Mouse (Mus musculus) forebrain, embryonic 13.5 days (tissue): ENCODE measurements at regions not wholly inside any gene's neighbourhood (a gene's known extent, or its start where the extent isn't known, plus 50 kb on each side); places are given as distances from the start of the nearest gene placed in this dataset.

Experiments
- ATAC-seq: fragments of 200-750 bp; cut with Nextera tagmentation; 2 replicates; pipeline ENCODE4 v1.8.0; 2017
- H3K27ac ChIP-seq: fragments of 300-500 bp; sonication (generic); 2 replicates; pipeline ENCODE4 v1.5.1; 2015; ENCODE audit warnings: inconsistent platforms, mild to moderate bottlenecking, moderate library complexity
- H3K27me3 ChIP-seq: fragments of 300-500 bp; sonication (generic); 2 replicates; pipeline ENCODE4 v1.6.1; 2015; ENCODE audit warnings: mild to moderate bottlenecking, inconsistent platforms
- H3K36me3 ChIP-seq: fragments of 300-500 bp; sonication (generic); 2 replicates; pipeline ENCODE4 v1.6.1; 2015; ENCODE audit warnings: mild to moderate bottlenecking, inconsistent platforms; ENCODE audit not compliant: poor library complexity, severe bottlenecking
- H3K4me1 ChIP-seq: fragments of 300-500 bp; sonication (generic); 2 replicates; pipeline ENCODE4 v1.6.1; 2015; ENCODE audit warnings: inconsistent platforms
- H3K4me2 ChIP-seq: fragments of 300-500 bp; sonication (generic); 2 replicates; pipeline ENCODE4 v1.6.1; 2015; ENCODE audit warnings: inconsistent platforms, mild to moderate bottlenecking, moderate library complexity
- H3K4me3 ChIP-seq: fragments of 300-500 bp; sonication (generic); 2 replicates; pipeline ENCODE4 v1.5.1; 2015; ENCODE audit warnings: mild to moderate bottlenecking, inconsistent platforms
- H3K9ac ChIP-seq: fragments of 300-500 bp; sonication (generic); 2 replicates; pipeline ENCODE4 v1.6.1; 2015; ENCODE audit warnings: mild to moderate bottlenecking, inconsistent platforms
- H3K9me3 ChIP-seq: fragments of 300-500 bp; sonication (generic); replicated peaks from 2 replicates; pipeline ENCODE4 v1.6.1; 2016; ENCODE audit warnings: inconsistent platforms
- WGBS: fragments of 180-500 bp; shearing (Covaris S2); methylation state at CpG from one replicate; pipeline ENCODE4 v1.1.7; 2015; 5-methylcytosine and 5-hydroxymethylcytosine counted together

GRCm38 (mm10) chr2:178598371-178598770 lies 168.0 kb downstream of the Cdh26 start:
- 96% methylated on average over 5 of the region's 5 CpGs for WGBS
- Histone ChIP-seq H3K36me3 (no peaks in the 10 kb centered on the region), H3K27me3 (no peaks in the 10 kb centered on the region), H3K9me3 (no peaks in the 10 kb centered on the region; the same call in 1 of the 2 replicates), H3K4me2 (no peak overlapping the region), H3K9ac (no peak overlapping the region), H3K4me3 (no peak overlapping the region), H3K27ac (no peak overlapping the region), H3K4me1 (peaks cover 39% of the 10 kb centered on the region)
- ATAC-seq, result no peak

- Histone ChIP-seq H3K36me3 (no peaks in the 10 kb centered on the region), H3K4me2 (no peak overlapping the region), H3K27ac (no peak overlapping the region), H3K9ac (no peak overlapping the region), H3K4me1 (peaks cover 36% of the 10 kb centered on the region), H3K27me3 (no peaks in the 10 kb centered on the region), H3K9me3 (no peaks in the 10 kb centered on the region; the same call in 1 of the 2 replicates), H3K4me3 (no peak overlapping the region)
- no peak for ATAC-seq
- WGBS, result 71% methylated on average over 3 of the region's 3 CpGs
Observed at GRCm38 (mm10) chr2:178598836-178599235, 168.5 kb downstream of the Cdh26 start.

GRCm38 (mm10) chr2:178603443-178603842 lies 173.1 kb downstream of the Cdh26 start:
- Histone ChIP-seq H3K27ac (no peak overlapping the region), H3K4me2 (no peak overlapping the region), H3K4me3 (no peak overlapping the region), H3K9ac (no peak overlapping the region), H3K9me3 (no peaks in the 10 kb centered on the region; the same call in 1 of the 2 replicates), H3K27me3 (no peaks in the 10 kb centered on the region), H3K36me3 (no peaks in the 10 kb centered on the region), H3K4me1 (no peaks in the 10 kb centered on the region)
- WGBS, result 88% methylated on average over 2 of the region's 2 CpGs
- no peak for ATAC-seq

GRCm38 (mm10) chr2:178606733-178607132 lies 176.4 kb downstream of the Cdh26 start:
- H3K36me3 ChIP-seq, result no peaks in the 10 kb centered on the region
- H3K4me3 ChIP-seq, result no peak overlapping the region
- H3K9ac ChIP-seq, result no peak overlapping the region
- no peaks in the 10 kb centered on the region for H3K9me3 ChIP-seq
- no peak overlapping the region for H3K4me2 ChIP-seq
- H3K27me3 ChIP-seq, result no peaks in the 10 kb centered on the region
- H3K4me1 ChIP-seq, result peaks cover 4% of the 10 kb centered on the region; the same call in 1 of the 2 replicates
- ATAC-seq, result peak; percentile 41; the same call in 1 of the 2 replicates
- 78% methylated on average over 4 of the region's 4 CpGs for WGBS
- no peak overlapping the region for H3K27ac ChIP-seq

GRCm38 (mm10) chr2:178610211-178610975 lies 180.1 kb downstream of the Cdh26 start:
- H3K9me3 ChIP-seq, result no peaks in the 10 kb centered on the region
- H3K4me2 ChIP-seq, result no peak overlapping the region
- ATAC-seq, result no peak
- H3K36me3 ChIP-seq, result no peaks in the 10 kb centered on the region
- H3K27ac ChIP-seq, result no peak overlapping the region
- H3K4me3 ChIP-seq, result no peak overlapping the region
- H3K27me3 ChIP-seq, result no peaks in the 10 kb centered on the region
- peaks cover 12% of the 10 kb centered on the region for H3K4me1 ChIP-seq
- 58% methylated on average over 18 of the region's 18 CpGs for WGBS
- no peak overlapping the region for H3K9ac ChIP-seq

- no peak overlapping the region for H3K4me2 ChIP-seq
- no peaks in the 10 kb centered on the region for H3K9me3 ChIP-seq
- H3K4me3 ChIP-seq, result no peak overlapping the region
- no peak overlapping the region for H3K27ac ChIP-seq
- peaks cover 12% of the 10 kb centered on the region for H3K4me1 ChIP-seq
- H3K27me3 ChIP-seq, result no peaks in the 10 kb centered on the region
- no peak overlapping the region for H3K9ac ChIP-seq
- 37% methylated on average over 7 of the region's 7 CpGs for WGBS
- no peak for ATAC-seq
- H3K36me3 ChIP-seq, result no peaks in the 10 kb centered on the region
Observed at GRCm38 (mm10) chr2:178614761-178615160, 184.4 kb downstream of the Cdh26 start.

- Histone ChIP-seq H3K36me3 (no peaks in the 10 kb centered on the region), H3K9me3 (no peaks in the 10 kb centered on the region), H3K9ac (no peak overlapping the region), H3K4me2 (no peak overlapping the region), H3K4me1 (0 out of 2 replicates have a peak, but pooled peaks cover 5% of the 10 kb centered on the region), H3K27me3 (no peaks in the 10 kb centered on the region), H3K27ac (no peak overlapping the region), H3K4me3 (no peak overlapping the region)
- peak; percentile 51; the same call in 1 of the 2 replicates for ATAC-seq
- 79% methylated on average over 3 of the region's 3 CpGs for WGBS
Observed at GRCm38 (mm10) chr2:178622801-178623200, 192.5 kb downstream of the Cdh26 start.

- 68% methylated on average over 3 of the region's 3 CpGs for WGBS
- Histone ChIP-seq H3K36me3 (no peaks in the 10 kb centered on the region), H3K4me2 (no peak overlapping the region), H3K4me3 (no peak overlapping the region), H3K4me1 (0 out of 2 replicates have a peak, but pooled peaks cover 5% of the 10 kb centered on the region), H3K9ac (no peak overlapping the region), H3K27me3 (no peaks in the 10 kb centered on the region), H3K27ac (no peak overlapping the region), H3K9me3 (no peaks in the 10 kb centered on the region)
- peak; percentile 67 for ATAC-seq
Observed at GRCm38 (mm10) chr2:178624475-178624874, 194.1 kb downstream of the Cdh26 start.

GRCm38 (mm10) chr2:178624907-178625306 lies 194.6 kb downstream of the Cdh26 start:
- peak; percentile 39; the same call in 1 of the 2 replicates for ATAC-seq
- WGBS, result 76% methylated on average over 1 of the region's 1 CpGs

GRCm38 (mm10) chr2:178629756-178630155 lies 199.4 kb downstream of the Cdh26 start:
- no peak overlapping the region for H3K4me2 ChIP-seq
- no peak overlapping the region for H3K4me3 ChIP-seq
- WGBS, result 16% methylated on average over 7 of the region's 7 CpGs
- no peak overlapping the region for H3K9ac ChIP-seq
- H3K4me1 ChIP-seq, result peaks cover 22% of the 10 kb centered on the region; the same call in 1 of the 2 replicates
- no peaks in the 10 kb centered on the region for H3K27me3 ChIP-seq
- no peaks in the 10 kb centered on the region for H3K36me3 ChIP-seq
- H3K27ac ChIP-seq, result no peak overlapping the region
- no peaks in the 10 kb centered on the region for H3K9me3 ChIP-seq
- ATAC-seq, result peak; percentile 55

More at GRCm38 (mm10) chr2:178624907-178625306, 194.6 kb downstream of the Cdh26 start:
- no peaks in the 10 kb centered on the region for H3K27me3 ChIP-seq
- H3K9ac ChIP-seq, result no peak overlapping the region
- 0 out of 2 replicates have a peak, but pooled peaks cover 5% of the 10 kb centered on the region for H3K4me1 ChIP-seq
- H3K4me3 ChIP-seq, result no peak overlapping the region
- no peak overlapping the region for H3K27ac ChIP-seq
- no peak overlapping the region for H3K4me2 ChIP-seq
- no peaks in the 10 kb centered on the region for H3K9me3 ChIP-seq
- H3K36me3 ChIP-seq, result no peaks in the 10 kb centered on the region

GRCm38 (mm10) chr2:178630511-178630910 lies 200.2 kb downstream of the Cdh26 start:
- Histone ChIP-seq H3K27me3 (no peaks in the 10 kb centered on the region), H3K4me1 (peaks cover 29% of the 10 kb centered on the region), H3K36me3 (no peaks in the 10 kb centered on the region), H3K4me3 (no peak overlapping the region), H3K9ac (no peak overlapping the region), H3K9me3 (no peaks in the 10 kb centered on the region), H3K4me2 (no peak overlapping the region), H3K27ac (no peak overlapping the region)
- ATAC-seq, result no peak
- 93% methylated on average over 12 of the region's 12 CpGs for WGBS

GRCm38 (mm10) chr2:178631336-178631735 lies 201.0 kb downstream of the Cdh26 start:
- Histone ChIP-seq H3K4me3 (no peak overlapping the region), H3K9ac (no peak overlapping the region), H3K4me2 (no peak overlapping the region), H3K4me1 (peaks cover 35% of the 10 kb centered on the region), H3K9me3 (no peaks in the 10 kb centered on the region), H3K27me3 (no peaks in the 10 kb centered on the region), H3K27ac (no peak overlapping the region), H3K36me3 (no peaks in the 10 kb centered on the region)
- 60% methylated on average over 3 of the region's 3 CpGs for WGBS
- ATAC-seq, result no peak
